Mouse (Mus musculus) heart, adult 2 months (tissue): ENCODE data around the gene Cxcl13.

Source experiments
- CTCF ChIP-seq: fragments of 200-600 bp; IDR thresholded peaks from 2 replicates; pipeline ENCODE4 v1.8.1; 2022; ENCODE audit warnings: antibody characterized with exemption, mild to moderate bottlenecking, moderate library complexity
- EP300 ChIP-seq: fragments of 200-500 bp; IDR thresholded peaks from 2 replicates; pipeline ENCODE4 v1.6.1; 2011; ENCODE audit warnings: low read depth, low read length, control low read depth; ENCODE audit not compliant: insufficient read depth

DNA sequence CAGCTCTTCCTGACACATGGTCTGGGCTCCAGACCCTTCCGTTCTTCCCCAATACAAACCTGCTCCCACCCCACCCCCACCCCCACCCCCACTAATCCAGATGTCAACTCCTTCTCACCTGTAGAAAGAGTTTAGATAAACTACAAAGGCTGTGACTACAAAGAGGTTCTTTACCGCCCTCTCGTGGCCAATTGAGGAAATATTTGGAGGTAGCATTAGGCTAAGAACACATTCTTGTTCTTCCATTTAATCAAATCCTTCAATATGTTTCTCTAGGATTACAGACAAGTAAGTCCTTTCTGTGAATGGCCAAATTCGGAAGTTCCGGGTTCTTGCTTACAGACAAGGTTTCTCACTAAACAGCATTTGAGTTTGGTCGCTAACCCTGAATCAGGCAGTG is 14.1 kb downstream of the Cxcl13 start:
- TF ChIP-seq CTCF (peak; percentile 71), EP300 (no peak)
